Mouse (Mus musculus) inflammation-experienced regulatory T-cells, adult 6 months (primary cell): ENCODE data around the gene Sat1. TPM values are rescaled to one million over a fixed set of nuclear protein-coding genes. Genes with fewer than 3 reads are reported as not detected.
A peak's percentile ranks its signal among the peaks of the same experiment; 100 is the strongest.
"Not testable (repeated sequence)": the region's sequence is repeated elsewhere in the genome, so short reads cannot be mapped to it uniquely, and the experiment has no call there.

Source experiments
- ATAC-seq: one replicate; pipeline ENCODE4 v1.8.0; 2017
- polyA plus RNA-seq, 3 experiments: library from polyadenylated mRNA; unstranded; fragments of 100-300 nt; shearing (Covaris generic); gene quantifications; one replicate each; pipeline ENCODE4 v1.2.1; 2017

Sat1 gene
- 100 to 1,000 TPM; 437 to 594 (median 552) TPM for polyA plus RNA-seq

DNA sequence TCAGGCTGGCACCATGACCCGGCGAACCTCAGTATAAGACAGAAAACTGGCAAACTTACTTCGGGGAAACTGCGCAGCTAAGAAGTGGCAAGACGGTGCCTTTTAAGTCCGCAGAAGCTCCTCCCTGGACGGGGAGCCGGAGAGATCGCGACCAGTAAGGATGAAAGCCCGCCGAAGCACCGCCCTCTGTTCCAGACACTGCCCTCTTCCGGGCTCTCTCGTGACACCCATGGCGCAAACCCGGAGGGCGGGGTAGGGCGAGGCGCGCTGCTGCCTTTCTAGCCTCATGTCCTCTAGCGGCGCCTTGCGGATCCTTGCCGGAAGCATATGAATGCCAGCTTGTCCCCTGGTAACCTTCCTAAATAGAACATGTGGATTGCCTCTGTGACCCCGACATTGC lies at the start of gene Sat1:
Gene Sat1, minus strand, starts transcription at position 179 of the 400 bp plus-strand sequence.
- ATAC-seq: peak; percentile 91

DNA sequence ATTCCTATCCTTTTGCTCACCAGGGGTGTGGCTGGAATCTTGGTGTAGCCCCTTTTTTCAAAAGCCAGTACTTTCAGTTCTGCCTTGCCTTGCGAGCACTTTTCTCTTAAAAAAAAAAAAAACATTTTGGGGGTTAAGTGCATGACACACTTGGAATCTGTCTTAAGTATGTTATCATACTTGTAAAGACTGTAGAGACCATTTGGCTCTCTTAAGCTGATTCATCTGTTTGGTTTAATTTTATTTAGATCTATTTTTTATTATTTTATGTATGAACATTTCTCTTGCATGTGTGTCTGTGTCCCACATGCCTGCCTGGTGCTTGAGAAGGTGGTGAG lies 46.6 kb upstream of the Sat1 start:
- ATAC-seq: no peak

DNA sequence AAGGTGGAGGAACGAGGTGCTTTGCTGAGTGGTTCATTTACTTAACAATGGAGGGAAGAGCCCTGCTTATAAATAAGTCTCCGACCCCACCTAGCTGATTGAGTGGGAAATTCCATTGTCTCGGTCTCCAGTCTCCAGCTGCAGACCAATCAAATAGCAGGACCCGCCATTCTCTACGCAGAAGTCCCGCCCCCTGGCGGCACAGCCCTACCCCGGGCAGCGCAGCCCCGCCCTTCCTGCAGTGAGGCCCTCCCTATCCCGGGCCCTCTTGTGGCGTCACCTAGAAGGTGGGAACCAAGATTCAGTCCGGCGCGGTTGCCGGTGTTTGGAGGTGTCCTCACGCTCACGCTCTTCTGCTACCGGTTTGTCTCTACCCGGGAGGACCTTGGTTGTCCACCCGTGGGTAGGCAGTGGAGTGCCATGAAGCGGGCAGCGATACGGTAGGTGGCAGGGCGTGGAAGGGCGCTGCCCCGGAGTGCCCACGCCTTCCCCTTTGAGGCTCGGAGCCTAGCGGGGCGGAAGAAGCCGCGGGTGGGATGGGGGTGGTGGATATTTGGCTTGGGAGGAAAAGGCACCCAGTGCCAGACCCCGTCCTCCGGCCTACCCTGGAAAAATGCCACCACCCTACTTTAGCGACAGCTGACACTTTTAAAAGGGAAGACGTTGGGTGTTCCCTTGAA lies 46.1 kb upstream of the Sat1 start, which contains the start of gene Acot9:
Gene Acot9, plus strand, starts transcription at position 209 of the 680 bp plus-strand sequence.
- peak; percentile 93 for ATAC-seq

DNA sequence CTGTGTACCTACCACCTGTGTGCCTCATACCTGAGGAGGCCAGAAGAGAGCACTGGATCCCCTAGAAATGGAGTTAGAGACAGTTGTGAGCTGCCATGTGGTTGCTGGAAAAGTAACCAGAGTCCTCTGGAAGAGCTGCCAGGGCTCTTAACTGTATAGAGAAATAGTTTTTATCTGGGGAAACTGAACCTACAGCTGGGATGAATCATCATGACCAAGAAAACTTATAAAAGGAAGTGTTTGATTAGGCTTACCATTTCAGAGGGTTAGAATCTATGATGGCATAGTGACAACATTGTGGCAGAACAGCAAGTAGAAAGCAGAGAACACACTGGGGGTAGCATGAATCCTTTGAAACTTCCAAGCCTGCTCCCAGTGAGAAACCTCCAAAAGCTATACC lies 40.6 kb upstream of the Sat1 start:
- ATAC-seq: no peak

DNA sequence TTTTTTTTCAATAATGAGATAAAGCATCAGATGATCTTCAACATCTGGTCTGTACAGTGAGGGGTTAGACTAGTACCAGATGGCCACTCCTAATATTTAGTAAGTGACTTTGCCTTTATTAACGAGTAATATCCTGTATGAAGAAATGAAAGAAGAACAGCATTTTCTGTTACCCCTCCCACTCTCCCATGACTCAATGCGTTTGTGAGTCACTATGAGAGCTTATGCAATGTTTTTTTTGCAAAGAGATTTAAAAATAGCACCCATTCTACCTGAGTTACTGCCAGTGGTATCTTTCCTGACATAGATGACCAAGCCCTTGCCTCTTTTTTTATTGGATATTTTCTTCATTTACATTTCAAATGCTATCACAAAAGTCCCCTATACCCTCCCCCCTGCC lies 2.0 kb upstream of the Sat1 start:
- ATAC-seq: no peak

DNA sequence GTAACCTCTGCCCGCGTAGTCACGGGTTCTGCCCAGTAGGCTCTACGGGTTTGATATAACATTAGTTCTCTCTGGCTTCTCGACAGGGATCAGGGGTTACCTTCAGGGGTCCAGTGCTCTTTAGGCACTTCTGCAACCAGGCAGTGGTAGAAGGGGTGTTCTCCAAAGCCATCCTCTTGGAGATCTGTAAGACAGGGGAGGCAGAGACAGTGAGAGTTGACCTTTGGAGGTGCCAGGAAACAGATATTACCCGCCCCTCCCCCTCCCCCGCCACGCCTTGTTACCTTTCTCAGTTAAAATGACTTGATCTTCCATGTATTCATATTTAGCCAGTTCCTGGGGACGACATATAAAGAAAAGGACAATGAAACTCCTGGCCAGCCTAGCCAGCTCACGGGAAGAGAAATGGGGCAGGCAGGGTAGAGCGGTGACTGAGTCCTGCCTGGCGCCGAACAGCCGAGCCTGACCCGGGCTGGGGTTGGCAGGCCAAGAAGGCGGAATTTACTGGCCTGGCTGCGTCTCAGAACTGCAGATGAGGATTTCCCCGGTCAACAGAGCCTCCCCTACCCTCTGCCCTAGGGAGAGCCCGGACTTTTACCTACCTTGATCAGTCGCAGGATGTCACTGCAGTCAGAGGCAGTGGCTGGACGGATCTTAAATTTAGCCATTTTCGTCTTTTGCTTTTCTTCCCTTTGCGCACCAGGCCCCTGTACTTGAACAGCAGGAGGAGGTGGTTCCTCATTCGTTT lies 574 bp downstream of the Sat1 start:
- peak; percentile 12 for ATAC-seq

DNA sequence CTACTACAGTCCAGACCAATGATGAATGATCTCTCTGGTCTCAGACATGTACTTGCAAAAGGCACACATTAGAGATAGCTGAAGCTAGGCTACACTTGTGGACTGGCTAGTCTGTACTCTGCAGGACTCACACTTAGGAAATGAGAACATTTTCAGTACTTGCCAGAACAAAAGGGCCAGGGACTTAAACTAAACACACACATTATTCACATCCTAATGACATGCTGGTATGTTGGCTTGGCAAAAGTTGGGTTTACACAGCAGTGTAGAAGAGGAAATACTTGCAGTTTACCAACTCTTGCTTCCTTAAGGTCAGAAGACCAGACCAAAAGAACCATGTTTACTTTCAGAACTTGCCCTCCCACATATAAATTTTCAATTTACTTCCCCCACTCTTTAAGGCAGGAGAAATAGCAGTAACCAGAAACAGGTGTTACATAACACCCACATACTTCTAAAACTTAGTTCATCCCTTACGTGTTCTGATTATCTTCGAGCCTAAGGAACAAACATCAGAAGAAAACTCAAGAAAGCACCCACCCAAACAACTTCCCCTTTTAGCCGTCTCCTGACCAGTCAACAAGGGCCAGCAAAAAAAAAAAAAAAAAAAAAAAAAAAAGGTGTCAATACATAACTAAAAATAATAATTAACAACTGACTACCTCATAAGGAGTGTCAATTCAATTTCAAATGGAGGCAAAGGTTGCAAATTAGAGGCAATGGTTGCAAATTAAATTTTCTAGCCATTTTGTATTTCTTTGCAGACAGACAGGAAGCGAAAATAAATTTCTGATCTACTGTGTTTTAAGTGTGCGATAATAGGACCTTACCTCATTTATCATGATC lies 1.7 kb downstream of the Sat1 start:
- ATAC-seq: no peak

DNA sequence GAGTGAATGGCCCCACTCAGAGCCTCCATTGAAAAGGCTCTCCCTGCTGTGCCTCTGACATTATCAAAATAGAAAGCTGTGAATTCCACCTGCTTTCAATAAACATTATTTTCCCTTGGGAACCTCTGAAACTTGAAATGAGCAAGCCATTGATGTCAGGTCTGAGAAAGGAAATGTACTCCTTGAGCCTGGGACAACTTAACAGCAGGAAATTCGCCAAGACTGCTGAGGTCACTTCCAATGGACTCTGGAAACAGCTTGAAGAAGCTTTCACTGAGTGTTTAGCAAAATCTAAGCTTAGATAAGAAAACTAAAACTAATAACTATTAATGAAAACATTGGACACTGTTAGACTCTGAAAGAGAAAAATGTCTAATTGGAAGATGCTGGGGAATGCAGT lies 7.6 kb downstream of the Sat1 start:
- ATAC-seq: no peak

DNA sequence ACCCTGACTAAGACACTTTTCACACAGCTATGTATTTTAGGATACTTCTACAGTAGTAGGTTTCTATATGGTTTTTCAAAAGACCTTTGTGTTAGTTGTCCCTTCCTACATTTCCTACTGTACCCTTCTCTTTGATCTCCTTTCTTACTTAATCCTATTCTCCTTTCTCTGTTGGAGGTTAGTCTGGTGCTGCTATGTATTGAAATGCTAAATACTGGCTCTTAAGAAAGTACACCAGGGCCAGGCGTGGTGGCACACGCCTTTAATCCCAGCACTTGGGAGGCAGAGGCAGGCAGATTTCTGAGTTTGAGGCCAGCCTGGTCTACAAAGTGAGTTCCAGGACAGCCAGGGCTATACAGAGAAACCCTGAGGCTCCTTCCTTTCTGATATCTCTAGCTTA lies 10.8 kb downstream of the Sat1 start:
- ATAC-seq: not testable (repeated sequence)

DNA sequence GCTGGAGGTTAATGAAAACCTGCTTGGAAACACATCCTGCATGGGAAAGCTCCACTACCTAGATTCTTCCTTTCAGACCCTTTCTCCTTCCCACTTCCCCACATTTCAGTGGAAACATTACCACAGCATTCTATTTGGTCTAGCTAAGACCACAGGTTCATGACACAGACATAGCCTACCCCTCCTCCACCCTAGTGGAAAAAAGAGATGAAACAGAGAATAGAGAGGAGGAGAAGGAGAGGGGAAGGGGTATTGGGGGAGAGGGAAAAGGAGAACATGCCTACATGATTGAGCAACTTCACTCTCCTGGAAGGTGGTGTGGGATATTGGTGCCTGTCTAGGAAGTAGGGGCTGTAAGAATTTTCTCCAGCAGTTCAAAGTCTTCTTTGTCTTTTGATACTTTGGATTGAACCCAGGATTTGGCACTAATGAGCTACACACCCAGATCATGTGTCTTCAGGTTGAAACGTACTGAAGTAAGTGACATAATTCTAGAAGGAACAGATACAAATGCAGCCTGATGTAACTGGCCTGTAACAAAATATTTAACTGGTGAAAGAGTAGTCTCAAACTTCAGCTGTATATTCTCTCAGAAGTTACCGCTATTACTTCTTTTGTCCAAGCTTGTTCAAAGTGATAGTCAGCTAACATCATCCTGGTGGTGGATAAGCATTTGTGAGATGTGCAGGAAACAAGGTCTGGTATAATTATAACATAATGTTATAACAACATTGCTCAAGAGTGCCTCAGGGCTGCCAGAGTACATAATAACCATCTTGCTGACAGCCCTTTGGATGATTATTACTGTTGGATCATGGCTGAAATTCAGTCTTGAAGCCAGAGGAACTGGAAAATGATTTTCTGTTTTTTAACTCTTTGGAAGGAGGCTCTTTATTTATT lies 13.6 kb downstream of the Sat1 start:
- no peak for ATAC-seq

DNA sequence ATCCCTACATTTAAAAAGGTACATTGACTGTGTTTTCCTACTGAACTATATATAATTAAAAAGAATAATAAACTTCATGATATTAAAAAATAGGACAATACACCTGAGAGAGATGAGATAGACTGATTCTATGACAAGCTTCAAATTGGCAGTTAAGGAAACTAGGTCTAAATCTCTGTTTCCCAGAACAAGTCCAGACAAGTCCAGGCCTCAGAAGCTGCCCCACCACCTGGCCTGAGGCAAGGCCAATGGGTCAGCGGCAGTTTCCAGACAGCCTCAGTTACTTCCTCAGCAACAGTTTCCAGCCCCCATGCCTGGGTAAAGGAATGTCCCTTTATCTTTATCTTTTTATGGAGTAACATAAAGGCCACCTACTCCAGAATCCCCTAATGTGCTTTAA lies 14.4 kb downstream of the Sat1 start:
- ATAC-seq: no peak

DNA sequence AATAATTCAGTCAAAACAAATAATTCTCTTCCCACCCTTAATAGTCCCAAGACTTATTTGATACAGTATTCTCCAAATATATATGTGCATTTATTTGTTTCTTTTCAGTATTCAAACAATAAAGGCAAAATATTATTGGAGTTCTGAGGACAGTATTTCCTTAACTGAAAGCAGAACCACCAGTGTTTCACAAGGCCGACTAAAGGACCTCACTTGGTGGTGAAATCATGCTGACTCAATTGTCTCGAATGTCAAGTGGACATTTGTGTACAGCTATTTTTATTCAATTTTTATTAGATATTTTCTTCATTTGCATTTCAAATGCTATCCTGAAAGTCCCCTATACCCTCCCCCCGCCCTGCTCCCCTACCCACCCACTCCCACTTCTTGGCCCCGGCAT lies 21.3 kb downstream of the Sat1 start:
- no peak for ATAC-seq

DNA sequence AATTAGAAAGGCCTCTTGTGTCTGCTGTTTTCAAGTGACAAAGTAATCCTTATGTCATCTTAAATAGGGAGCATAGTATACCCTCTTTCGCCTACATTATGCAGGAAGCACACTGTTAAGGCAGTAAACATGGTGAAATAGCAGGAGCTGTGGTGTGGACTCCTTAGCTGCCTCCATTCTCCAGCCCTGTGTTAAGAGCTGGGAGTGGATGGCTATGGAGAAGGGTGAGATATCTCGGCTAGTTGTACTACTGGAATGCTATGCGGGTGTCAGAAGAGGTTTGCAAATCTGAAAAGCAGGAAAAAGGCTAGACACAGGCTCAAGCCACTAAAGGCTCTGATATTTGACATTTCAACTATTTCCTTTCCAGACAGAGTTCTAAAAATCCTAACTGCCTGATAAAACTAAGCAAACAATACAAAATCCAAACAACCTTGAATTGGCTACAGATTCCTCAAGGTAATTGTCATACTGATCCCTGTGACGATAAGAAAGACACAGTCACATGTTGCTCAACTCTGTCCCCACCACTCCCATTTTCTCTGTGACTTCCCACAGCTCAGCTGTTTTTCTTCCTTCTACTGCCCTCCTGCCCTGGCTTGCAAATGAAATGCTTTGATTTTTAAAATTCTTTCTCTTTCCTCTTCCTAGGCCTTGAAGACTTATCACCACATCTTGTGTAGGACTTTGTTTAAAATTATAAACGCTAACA lies 22.4 kb downstream of the Sat1 start:
- ATAC-seq: no peak

DNA sequence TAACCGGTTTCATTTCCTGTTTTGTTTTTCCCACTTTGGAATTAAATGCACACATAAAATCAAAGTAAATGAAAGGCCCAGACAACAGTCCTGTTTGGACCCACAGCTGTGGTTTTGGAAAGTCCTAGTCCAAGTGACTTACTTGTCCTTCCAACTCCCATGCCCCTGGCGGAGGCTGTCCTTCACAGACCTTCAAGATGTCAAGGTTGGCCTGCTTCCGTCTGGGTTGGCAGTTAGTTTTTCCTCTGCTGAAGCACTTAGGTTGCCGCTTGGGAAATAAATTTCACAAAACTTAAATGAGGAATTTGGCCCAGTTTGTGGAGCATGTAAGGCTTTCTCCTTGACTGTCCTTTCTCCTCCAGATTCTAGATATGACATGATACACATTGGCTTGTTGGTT lies 24.3 kb downstream of the Sat1 start:
- no peak for ATAC-seq

DNA sequence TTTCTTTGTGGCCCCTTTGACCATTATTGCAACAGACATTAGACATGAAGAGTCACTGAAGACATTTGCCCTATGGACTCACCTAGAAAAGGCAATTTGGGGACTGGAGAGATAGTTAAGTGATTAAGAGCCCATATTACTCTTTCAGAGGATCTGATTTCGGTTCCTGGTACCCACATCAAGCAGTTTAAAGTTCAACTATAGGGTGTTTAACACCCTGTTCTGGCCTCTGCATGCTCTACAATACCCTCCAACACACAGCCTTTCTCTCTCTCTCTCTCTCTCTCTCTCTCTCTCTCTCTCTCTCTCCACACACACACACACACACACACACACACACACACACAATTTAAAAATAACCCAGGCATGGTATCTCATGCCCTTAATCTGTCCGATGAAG lies 38.6 kb downstream of the Sat1 start:
- ATAC-seq: no peak

DNA sequence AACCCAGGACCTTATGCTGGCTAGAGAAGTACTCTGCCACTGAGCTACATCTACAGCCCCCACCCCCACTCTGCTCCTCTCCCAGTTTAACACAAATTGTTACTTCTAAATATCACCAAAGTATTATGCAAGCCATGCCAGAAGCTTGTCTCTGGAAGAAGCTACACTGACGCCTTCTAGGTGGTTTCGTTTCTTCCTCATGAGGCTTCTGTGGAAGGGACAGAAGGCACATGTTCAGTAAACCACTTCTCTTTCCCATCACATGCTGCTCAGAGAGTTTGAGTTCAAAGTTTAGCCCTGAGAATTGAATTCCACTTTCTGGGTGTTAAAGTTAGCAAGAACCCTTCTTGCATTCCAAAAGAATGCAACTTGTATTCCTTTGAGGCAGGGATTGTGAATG lies 39.0 kb downstream of the Sat1 start:
- no peak for ATAC-seq

DNA sequence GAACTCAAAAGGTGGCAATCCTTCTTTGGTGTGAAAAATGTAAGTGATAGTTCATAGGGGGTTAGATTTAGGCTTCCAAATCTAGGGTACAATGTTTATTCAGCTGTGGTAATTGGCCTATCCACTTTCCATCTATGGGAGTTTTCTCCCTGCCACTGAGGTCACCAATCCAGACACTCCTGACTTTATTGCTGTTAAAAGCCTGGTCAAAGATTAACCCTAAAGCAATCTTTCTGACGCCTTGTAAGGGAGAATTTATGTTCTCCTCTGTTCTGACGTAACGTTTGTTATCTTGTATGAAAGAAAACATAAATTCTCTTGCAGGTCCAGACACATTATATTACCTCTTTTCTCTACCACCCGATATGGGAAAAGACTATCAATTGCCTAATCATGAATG lies 40.7 kb downstream of the Sat1 start:
- ATAC-seq: no peak

DNA sequence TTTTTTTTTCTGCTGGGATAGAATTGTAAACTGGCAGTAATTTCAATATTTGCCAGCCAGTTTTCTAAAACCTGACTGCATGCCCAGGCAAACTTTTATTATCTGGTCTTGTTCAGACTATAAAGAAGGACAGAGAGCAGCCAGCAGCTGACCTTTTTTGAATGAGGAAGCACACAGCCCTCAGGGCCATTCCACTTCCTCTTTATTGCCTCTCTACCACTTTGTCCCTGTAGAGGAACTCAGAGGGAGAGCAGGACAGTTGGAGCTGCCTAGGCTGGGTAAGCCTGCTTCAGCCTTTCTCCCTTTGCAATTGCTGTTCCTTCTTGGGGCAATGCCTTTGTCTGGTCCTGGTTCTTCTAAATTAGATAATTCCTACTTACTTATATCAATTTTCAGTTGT lies 43.9 kb downstream of the Sat1 start:
- ATAC-seq: no peak

DNA sequence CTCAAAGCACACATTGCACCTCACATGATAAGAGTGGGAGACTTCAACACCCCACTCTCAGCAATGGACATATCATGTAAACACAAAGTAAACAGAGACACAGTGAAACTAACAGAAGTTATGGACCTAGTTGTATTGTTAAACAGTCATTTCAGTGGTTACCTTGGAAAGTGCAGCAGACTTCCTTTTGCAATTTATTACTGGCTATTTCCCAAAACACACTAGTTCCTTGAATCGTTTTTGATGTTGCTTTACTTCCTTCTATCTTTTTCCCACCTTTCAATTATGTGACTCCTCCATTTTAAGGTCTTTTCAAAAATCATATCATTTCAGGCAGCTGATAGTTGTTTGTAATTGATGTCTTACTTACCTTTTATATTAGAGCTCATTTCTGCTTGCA lies 44.5 kb downstream of the Sat1 start:
- ATAC-seq: no peak

DNA sequence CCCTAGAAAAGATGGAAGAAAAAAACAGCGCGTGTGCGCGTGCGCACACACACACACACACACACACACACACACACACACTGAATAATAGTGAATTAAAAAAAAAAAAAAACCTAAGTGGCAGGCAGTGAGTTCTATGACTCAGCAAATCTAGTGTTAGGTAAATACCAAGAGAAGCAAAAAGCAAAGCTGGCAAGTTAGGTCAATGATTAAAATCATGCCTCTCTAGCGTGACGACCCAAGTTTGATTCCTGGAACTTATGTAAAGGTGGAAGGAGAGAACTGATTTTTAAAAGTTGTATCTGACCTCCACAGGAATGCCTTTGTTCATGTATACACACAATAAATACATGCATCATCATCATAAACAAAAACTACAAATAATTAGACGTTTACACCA lies 46.4 kb downstream of the Sat1 start:
- ATAC-seq: no peak

DNA sequence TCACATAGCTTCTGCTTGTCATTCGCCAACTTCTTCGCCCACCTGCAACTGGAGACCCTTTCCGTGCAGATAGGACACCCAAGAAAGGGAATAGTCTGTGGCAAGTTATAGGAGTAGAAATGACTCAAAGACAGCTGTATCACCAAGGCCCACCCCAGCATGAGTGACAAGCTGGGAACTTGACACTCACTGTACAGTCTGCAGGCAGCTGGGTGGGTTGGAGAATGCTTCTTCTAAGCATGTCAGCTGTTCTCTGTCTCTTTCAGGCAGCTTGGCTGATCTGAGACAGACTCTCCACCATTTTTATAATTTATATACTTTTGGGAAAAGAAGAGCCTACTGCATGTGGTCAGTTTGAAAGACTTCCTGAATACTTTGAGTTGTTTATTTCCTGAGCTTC lies 48.6 kb downstream of the Sat1 start:
- ATAC-seq: no peak

DNA sequence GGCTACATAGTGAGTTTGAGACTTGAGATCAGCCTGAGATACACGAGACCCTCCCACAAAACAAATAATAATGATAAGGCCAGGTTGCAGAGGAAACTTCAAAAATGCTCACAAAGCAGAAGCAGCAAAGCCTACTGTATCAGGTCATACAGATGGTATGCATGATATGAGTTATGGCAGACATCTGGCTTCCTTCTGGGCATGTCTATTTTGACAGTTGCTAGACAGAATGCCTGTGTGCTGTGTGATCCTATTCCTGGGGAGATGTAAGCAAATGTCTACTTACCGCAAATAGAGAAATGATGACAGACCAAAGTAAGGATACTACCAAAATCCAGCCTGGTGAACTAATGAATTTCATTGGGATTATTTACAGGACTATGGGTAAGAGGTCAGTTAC lies 49.9 kb downstream of the Sat1 start:
- no peak for ATAC-seq
